Mouse (Mus musculus) midbrain, postnatal 0 days (tissue): Measurements from ENCODE around the gene Strn4. TPM values are rescaled to one million over a fixed set of nuclear protein-coding genes. Genes with fewer than 3 reads are reported as not detected.
A peak's percentile ranks its signal among the peaks of the same experiment; 100 is the strongest.

Source experiments
- ATAC-seq: fragments of 200-750 bp; cut with Nextera tagmentation; 2 replicates; pipeline ENCODE4 v1.8.0; 2017; ENCODE audit warnings: moderate number of reproducible peaks, mild to moderate bottlenecking, moderate TSS enrichment, moderate library complexity; ENCODE audit not compliant: low FRiP score
- DNase-seq: peaks from one replicate; pipeline ENCODE4 v3.0.0-alpha.2; 2015; ENCODE audit warnings: low spot score
- H3K27ac ChIP-seq: fragments of 300-500 bp; sonication (generic); 2 replicates; pipeline ENCODE4 v1.5.1; 2014; ENCODE audit warnings: low read depth, mild to moderate bottlenecking, low read length, mixed read lengths
- H3K27me3 ChIP-seq: fragments of 300-500 bp; sonication (generic); 2 replicates; pipeline ENCODE4 v1.6.1; 2014; ENCODE audit warnings: low read length, control low read depth, mixed read lengths; ENCODE audit not compliant: insufficient read depth
- H3K36me3 ChIP-seq: fragments of 300-500 bp; sonication (generic); 2 replicates; pipeline ENCODE4 v1.6.1; 2014; ENCODE audit warnings: low read length, control low read depth, mixed read lengths; ENCODE audit not compliant: insufficient read depth
- H3K4me1 ChIP-seq: fragments of 300-500 bp; sonication (generic); 2 replicates; pipeline ENCODE4 v1.6.1; 2014; ENCODE audit warnings: mild to moderate bottlenecking, control low read depth, antibody characterized with exemption, low read length, mixed read lengths; ENCODE audit not compliant: insufficient read depth
- H3K4me2 ChIP-seq: fragments of 300-500 bp; sonication (generic); 2 replicates; pipeline ENCODE4 v1.6.1; 2014; ENCODE audit warnings: low read depth, mild to moderate bottlenecking, low read length, mixed read lengths; ENCODE audit not compliant: poor library complexity, severe bottlenecking
- H3K4me3 ChIP-seq: fragments of 300-500 bp; sonication (generic); 2 replicates; pipeline ENCODE4 v1.5.1; 2014; ENCODE audit warnings: low read depth, mild to moderate bottlenecking, low read length, moderate library complexity
- H3K9ac ChIP-seq: fragments of 300-500 bp; sonication (generic); replicated peaks from 2 replicates; pipeline ENCODE4 v1.6.1; 2014; ENCODE audit warnings: mild to moderate bottlenecking, low read length, moderate library complexity, mixed read lengths; ENCODE audit not compliant: poor library complexity, severe bottlenecking
- H3K9me3 ChIP-seq: fragments of 300-500 bp; sonication (generic); 2 replicates; pipeline ENCODE4 v1.6.1; 2016; ENCODE audit warnings: low read length, control low read depth
- CTCF ChIP-seq: IDR thresholded peaks from 2 replicates; pipeline ENCODE4 v1.5.1; 2016; ENCODE audit warnings: antibody characterized with exemption, mild to moderate bottlenecking
- WGBS: fragments of 180-500 bp; shearing (Covaris S2); extraction: QIAGEN DNeasy Blood & Tissue Kit; methylation state at CpG from one replicate; pipeline ENCODE4 v1.1.7; 2014; 5-methylcytosine and 5-hydroxymethylcytosine counted together
- polyA plus RNA-seq: library from polyadenylated mRNA; unstranded; fragments of >200 nt; fragmentation: Nextera tagmentation; extraction: Ambion mirVana; gene quantifications from 2 replicates; pipeline ENCODE4 v1.2.1, GENCODE M21; 2015
- total RNA-seq: library from RNA; depleted of rRNA; stranded (reverse); fragments of >200 nt; gene quantifications from 2 replicates; pipeline ENCODE4 v1.2.3, GENCODE M21; 2014

Strn4 gene
- total and polyA plus RNA-seq, 2 experiments from 2014 or later = 165 to 291 TPM

DNA sequence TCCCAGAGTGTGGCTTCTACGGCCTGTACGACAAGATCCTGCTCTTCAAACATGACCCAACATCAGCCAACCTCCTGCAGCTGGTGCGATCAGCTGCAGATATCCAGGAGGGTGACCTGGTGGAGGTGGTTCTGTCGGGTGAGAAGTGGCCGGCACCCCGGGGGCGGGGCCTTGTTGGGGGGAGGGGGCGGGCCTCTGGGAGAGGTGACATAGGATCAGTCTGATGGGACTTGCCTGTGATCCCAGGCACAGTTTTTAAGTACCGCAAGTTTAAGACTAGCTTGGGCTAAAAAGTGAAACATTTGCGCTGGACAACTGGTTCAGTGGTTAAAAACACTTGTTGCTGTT, 30.1 kb downstream of the Strn4 start:
- DNase-seq = no peak
- peaks cover 10% of the 10 kb centered on the region for H3K36me3 ChIP-seq
- H3K4me2 ChIP-seq = peak overlapping the region; percentile 18; the same call in 1 of the 2 replicates
- ATAC-seq = no peak
- TF ChIP-seq CTCF = no peak
- no peaks in the 10 kb centered on the region for H3K27me3 ChIP-seq
- 40% methylated on average over 10 of the region's 10 CpGs for WGBS
- no peaks in the 10 kb centered on the region for H3K9me3 ChIP-seq
- H3K9ac ChIP-seq = 0 out of 2 replicates have a peak overlapping the region, but pooled peaks have one; percentile 44
- peaks cover 14% of the 10 kb centered on the region for H3K4me1 ChIP-seq
- no peak overlapping the region for H3K4me3 ChIP-seq
- H3K27ac ChIP-seq = peak overlapping the region; percentile 26; the same call in 1 of the 2 replicates

- Histone ChIP-seq H3K27ac (no peak overlapping the region), H3K4me2 (no peak overlapping the region), H3K4me3 (no peak overlapping the region), H3K27me3 (no peaks in the 10 kb centered on the region), H3K9ac (no peak overlapping the region), H3K4me1 (peaks cover 14% of the 10 kb centered on the region), H3K36me3 (peaks cover 9% of the 10 kb centered on the region; the same call in 1 of the 2 replicates), H3K9me3 (no peaks in the 10 kb centered on the region)
- DNase-seq (no peak), ATAC-seq (no peak)
- WGBS = 93% methylated on average over 5 of the region's 5 CpGs
- no peak for TF ChIP-seq CTCF
Observed at GRCm38 (mm10) chr7:16846775-16847174, 31.1 kb downstream of the Strn4 start.

DNA sequence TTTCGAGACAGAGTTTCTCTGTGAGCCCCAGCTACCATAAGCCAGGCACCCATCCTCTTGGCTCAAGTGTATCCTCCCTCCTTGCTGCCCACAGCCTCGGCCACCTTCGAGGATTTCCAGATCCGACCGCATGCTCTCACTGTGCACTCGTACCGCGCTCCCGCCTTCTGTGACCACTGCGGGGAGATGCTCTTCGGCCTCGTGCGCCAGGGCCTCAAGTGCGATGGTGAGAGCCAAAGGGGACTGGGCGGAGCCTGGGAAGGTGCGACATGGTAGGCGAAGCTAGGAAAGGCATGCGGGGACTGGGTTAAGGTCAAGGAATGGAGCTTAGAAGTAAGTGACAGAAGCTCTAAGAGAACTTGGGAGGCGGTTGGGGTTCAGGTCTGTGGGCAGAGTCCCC, 31.8 kb downstream of the Strn4 start:
- DNase-seq = no peak
- Histone ChIP-seq H3K9ac (no peak overlapping the region), H3K4me2 (no peak overlapping the region), H3K27ac (no peak overlapping the region), H3K4me3 (no peak overlapping the region), H3K36me3 (peaks cover 12% of the 10 kb centered on the region; the same call in 1 of the 2 replicates), H3K9me3 (no peaks in the 10 kb centered on the region), H3K4me1 (peaks cover 14% of the 10 kb centered on the region), H3K27me3 (no peaks in the 10 kb centered on the region)
- WGBS = 88% methylated on average over 19 of the region's 19 CpGs
- no peak for TF ChIP-seq CTCF
- ATAC-seq = no peak

DNA sequence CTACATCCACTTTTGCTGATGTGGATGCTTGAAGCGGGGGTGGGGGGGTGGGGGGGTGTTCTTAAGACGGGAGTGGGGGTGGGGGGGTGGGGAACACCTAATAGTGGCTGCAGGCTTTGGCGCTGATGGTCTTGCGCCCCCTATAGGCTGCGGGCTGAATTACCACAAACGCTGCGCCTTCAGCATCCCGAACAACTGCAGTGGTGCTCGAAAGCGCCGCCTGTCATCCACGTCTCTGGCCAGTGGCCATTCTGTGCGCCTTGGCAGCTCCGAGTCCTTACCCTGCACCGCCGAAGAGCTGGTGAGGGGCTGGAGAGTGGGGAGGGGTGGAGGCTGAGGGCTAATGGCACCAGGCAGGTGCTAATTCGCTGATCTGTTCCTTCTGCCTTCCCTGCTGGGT, 32.9 kb downstream of the Strn4 start:
- H3K4me2 ChIP-seq = no peak overlapping the region
- no peaks in the 10 kb centered on the region for H3K9me3 ChIP-seq
- 18% methylated on average over 17 of the region's 17 CpGs for WGBS
- no peak overlapping the region for H3K4me3 ChIP-seq
- peaks cover 13% of the 10 kb centered on the region for H3K4me1 ChIP-seq
- peak; percentile 68 for TF ChIP-seq CTCF
- peaks cover 12% of the 10 kb centered on the region for H3K36me3 ChIP-seq
- no peaks in the 10 kb centered on the region for H3K27me3 ChIP-seq
- no peak overlapping the region for H3K27ac ChIP-seq
- H3K9ac ChIP-seq = no peak overlapping the region
- ATAC-seq (no peak), DNase-seq (peak; percentile 71)

GRCm38 (mm10) chr7:16851636-16852035, 35.9 kb downstream of the Strn4 start:
- 97% methylated on average over 4 of the region's 4 CpGs for WGBS
- Histone ChIP-seq H3K4me3 (no peak overlapping the region), H3K27me3 (no peaks in the 10 kb centered on the region), H3K27ac (no peak overlapping the region), H3K9me3 (no peaks in the 10 kb centered on the region), H3K9ac (no peak overlapping the region), H3K4me1 (no peaks in the 10 kb centered on the region), H3K4me2 (no peak overlapping the region), H3K36me3 (peaks cover 39% of the 10 kb centered on the region)
- TF ChIP-seq CTCF = no peak
- no peak for DNase-seq
- no peak for ATAC-seq

- Histone ChIP-seq H3K4me1 (no peaks in the 10 kb centered on the region), H3K36me3 (peaks cover 49% of the 10 kb centered on the region), H3K9me3 (no peaks in the 10 kb centered on the region), H3K27ac (no peak overlapping the region), H3K4me2 (no peak overlapping the region), H3K27me3 (no peaks in the 10 kb centered on the region), H3K9ac (no peak overlapping the region), H3K4me3 (no peak overlapping the region)
- TF ChIP-seq CTCF = no peak
- ATAC-seq (no peak), DNase-seq (no peak)
- WGBS = 91% methylated on average over 14 of the region's 14 CpGs
Observed at GRCm38 (mm10) chr7:16853302-16853831, 37.7 kb downstream of the Strn4 start.
